Mouse (Mus musculus) CH12.LX (cell line): ENCODE data around the gene Itpr1. TPM values are rescaled to one million over a fixed set of nuclear protein-coding genes. Genes with fewer than 3 reads are reported as not detected.

Experiments used
- DNase-seq: peaks from one replicate; pipeline ENCODE4 v3.0.0-alpha.2; 2013; ENCODE audit errors: extremely low read depth
- H3K27ac ChIP-seq: 2 replicates; pipeline ENCODE4 v1.5.1; 2012; ENCODE audit warnings: low read depth, mild to moderate bottlenecking, control low read depth, moderate library complexity; ENCODE audit not compliant: insufficient read depth
- H3K27me3 ChIP-seq: replicated peaks from 2 replicates; pipeline ENCODE3; 2012; ENCODE audit warnings: inconsistent platforms
- H3K36me3 ChIP-seq, 2 experiments: replicated peaks in 1 of 2; 2 replicates each; pipeline versions ENCODE3 to v1.6.1; 2012; ENCODE audit warnings: inconsistent platforms in 1 of 2, low read length in 1 of 2, mild to moderate bottlenecking in 1 of 2, mixed read lengths in 1 of 2, moderate library complexity in 1 of 2; ENCODE audit not compliant: control insufficient read depth in 1 of 2, insufficient read depth in 1 of 2
- H3K4me1 ChIP-seq, 2 experiments: 2 replicates each; pipeline ENCODE4 v1.6.1; 2012; ENCODE audit warnings: inconsistent platforms in 1 of 2, moderate library complexity in 1 of 2; ENCODE audit not compliant: insufficient read depth in 2 of 2, control insufficient read depth in 1 of 2
- H3K4me2 ChIP-seq: 2 replicates; pipeline ENCODE4 v1.6.1; 2012; ENCODE audit warnings: low read depth, mild to moderate bottlenecking, control low read depth; ENCODE audit not compliant: poor library complexity, insufficient read depth, severe bottlenecking
- H3K4me3 ChIP-seq, 3 experiments: fragments of 150-350 bp in 1 of 3; sonication (generic) in 1 of 3; replicated peaks in 1 of 3; 2 replicates each; pipeline versions ENCODE3 to v1.5.1; 2011 to 2012; ENCODE audit warnings: low read depth in 2 of 3, low read length in 2 of 3, mild to moderate bottlenecking in 2 of 3, moderate library complexity in 2 of 3, control low read depth in 1 of 3, improper control_type of control experiment in 1 of 3, inconsistent platforms in 1 of 3, mixed read lengths in 1 of 3; ENCODE audit not compliant: poor library complexity in 1 of 3
- H3K79me2 ChIP-seq: replicated peaks from 2 replicates; pipeline ENCODE4 v1.6.1; 2012; ENCODE audit warnings: mild to moderate bottlenecking, moderate library complexity; ENCODE audit not compliant: control insufficient read depth, poor library complexity, insufficient read depth, severe bottlenecking; ENCODE audit errors: extremely low read depth
- H3K9ac ChIP-seq: 2 replicates; pipeline ENCODE4 v1.6.1; 2012; ENCODE audit warnings: low read depth, mild to moderate bottlenecking, control low read depth, moderate library complexity; ENCODE audit not compliant: insufficient read depth
- H3K9me3 ChIP-seq: replicated peaks from 2 replicates; pipeline ENCODE3; 2012; ENCODE audit warnings: low read length, inconsistent platforms, mixed read lengths
- CHD1 ChIP-seq: IDR thresholded peaks from 2 replicates; pipeline ENCODE4 v1.6.1; 2012; ENCODE audit warnings: low read depth, low read length, improper control_type of control experiment, inconsistent platforms
- IRF4 ChIP-seq: IDR thresholded peaks from 2 replicates; pipeline ENCODE4 v1.6.1; 2014; ENCODE audit warnings: low read depth, mild to moderate bottlenecking, inconsistent platforms, low read length, improper control_type of control experiment
- JUND ChIP-seq: conservative IDR thresholded peaks from 2 replicates; pipeline ENCODE4 v1.6.1; 2011; ENCODE audit warnings: low read depth, low read length, improper control_type of control experiment
- MAZ ChIP-seq: IDR thresholded peaks from 2 replicates; pipeline ENCODE4 v1.6.1; 2012; ENCODE audit warnings: low read depth, mild to moderate bottlenecking, inconsistent platforms, low read length, improper control_type of control experiment, moderate library complexity
- MXI1 ChIP-seq: IDR thresholded peaks from 2 replicates; pipeline ENCODE4 v1.6.1; 2011; ENCODE audit warnings: mild to moderate bottlenecking, low read depth, low read length, improper control_type of control experiment
- PAX5 ChIP-seq: IDR thresholded peaks from 2 replicates; pipeline ENCODE4 v1.6.1; 2012; ENCODE audit warnings: low read length, inconsistent platforms, mixed read lengths
- RAD21 ChIP-seq: IDR thresholded peaks from 2 replicates; pipeline ENCODE4 v1.6.1; 2011; ENCODE audit warnings: low read depth, mild to moderate bottlenecking, low read length, improper control_type of control experiment, moderate library complexity
- SMC3 ChIP-seq: IDR thresholded peaks from 2 replicates; pipeline ENCODE4 v1.6.1; 2011; ENCODE audit warnings: low read depth, low read length, improper control_type of control experiment
- UBTF ChIP-seq: IDR thresholded peaks from 2 replicates; pipeline ENCODE4 v1.6.1; 2012; ENCODE audit warnings: low read depth, mild to moderate bottlenecking, inconsistent platforms, low read length, improper control_type of control experiment, moderate library complexity
- USF2 ChIP-seq: conservative IDR thresholded peaks from 2 replicates; pipeline ENCODE4 v1.6.1; 2011; ENCODE audit warnings: low read depth, low read length, improper control_type of control experiment
- ZC3H11A ChIP-seq: IDR thresholded peaks from 2 replicates; pipeline ENCODE4 v1.6.1; 2012; ENCODE audit warnings: low read depth, mild to moderate bottlenecking, inconsistent platforms, low read length, improper control_type of control experiment
- ZMIZ1 ChIP-seq: IDR thresholded peaks from 2 replicates; pipeline ENCODE4 v1.6.1; 2012; ENCODE audit warnings: low read depth, mild to moderate bottlenecking, inconsistent platforms, low read length, improper control_type of control experiment
- dilution Hi-C: fragments of 300-500 bp; cut with MboI; formaldehyde crosslinking; loops from 2 replicates; pipeline ENCODE4 v1.14.3; 2020; ENCODE audit warnings: low sequenced_read_pairs; ENCODE audit not compliant: extremely low pct_unique_long_range_greater_than_20kb, extremely low pct_ligation_motif_present
- in situ Hi-C: fragments of 300-500 bp; cut with MboI; formaldehyde crosslinking; loops from 3 replicates; pipeline ENCODE4 v1.14.3; 2019; ENCODE audit warnings: low sequenced_read_pairs, low pct_ligation_motif_present, low pct_unique_long_range_greater_than_20kb, mixed read lengths
- polyA plus RNA-seq: library from polyadenylated mRNA; unstranded; fragments of >175 nt; gene quantifications from 2 replicates; pipeline ENCODE4 v1.2.1, GENCODE M21; 2012; ENCODE audit warnings: low read depth; ENCODE audit not compliant: insufficient read length
- total RNA-seq, 2 experiments: library from RNA; depleted of rRNA; stranded (reverse); fragments of 300-350 nt in 1 of 2; fragments of >200 nt in 1 of 2; gene quantifications; 2 replicates each; pipeline ENCODE4 v1.2.3; 2012 to 2014

Gene Itpr1
- total and polyA plus RNA-seq, 3 experiments, result 42.8 to 73.1 (median 53.4) TPM

DNA sequence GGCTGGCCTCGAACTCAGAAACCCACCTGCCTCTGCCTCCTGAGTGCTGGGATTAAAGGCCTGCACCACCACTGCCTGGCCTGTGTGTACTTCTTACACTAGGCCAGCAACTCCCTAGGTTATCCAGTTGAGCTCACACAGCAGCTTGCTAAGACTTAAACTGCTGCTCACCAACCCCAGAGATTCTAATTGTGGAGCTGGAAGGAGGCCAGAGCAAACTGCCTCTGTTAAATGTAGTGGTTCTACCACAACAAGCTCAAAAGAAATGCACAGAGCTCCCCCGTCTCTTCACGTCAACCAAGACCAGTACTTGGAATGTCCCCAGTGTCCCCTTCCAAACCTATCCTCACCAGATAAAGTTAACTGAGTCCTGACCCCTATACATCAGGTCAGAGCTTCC is 38.7 kb upstream of the Itpr1 start:
- H3K36me3 ChIP-seq, result peaks cover 33 to 64% of the 10 kb centered on the region in 2 experiments
- no peak overlapping the region for H3K4me2 ChIP-seq
- H3K9me3 ChIP-seq, result peaks cover 3% of the 10 kb centered on the region
- H3K27me3 ChIP-seq, result no peaks in the 10 kb centered on the region
- no peak for DNase-seq
- H3K4me3 ChIP-seq, result no peak overlapping the region
- TF ChIP-seq MXI1 (no peak), USF2 (no peak), CHD1 (no peak), MAZ (no peak), ZC3H11A (no peak), JUND (no peak), UBTF (no peak), IRF4 (no peak), PAX5 (no peak), RAD21 (no peak), SMC3 (no peak), ZMIZ1 (no peak)
- H3K79me2 ChIP-seq, result 0 out of 2 replicates have a peak, but pooled peaks cover 2% of the 10 kb centered on the region
- dilution Hi-C loops, result no loop called here
- H3K9ac ChIP-seq, result no peak overlapping the region
- in situ Hi-C loops, result no loop called here
- H3K4me1 ChIP-seq, result peaks cover 0 to 7% of the 10 kb centered on the region in 2 experiments; a peak in 3 of 4 replicates
- no peak overlapping the region for H3K27ac ChIP-seq

DNA sequence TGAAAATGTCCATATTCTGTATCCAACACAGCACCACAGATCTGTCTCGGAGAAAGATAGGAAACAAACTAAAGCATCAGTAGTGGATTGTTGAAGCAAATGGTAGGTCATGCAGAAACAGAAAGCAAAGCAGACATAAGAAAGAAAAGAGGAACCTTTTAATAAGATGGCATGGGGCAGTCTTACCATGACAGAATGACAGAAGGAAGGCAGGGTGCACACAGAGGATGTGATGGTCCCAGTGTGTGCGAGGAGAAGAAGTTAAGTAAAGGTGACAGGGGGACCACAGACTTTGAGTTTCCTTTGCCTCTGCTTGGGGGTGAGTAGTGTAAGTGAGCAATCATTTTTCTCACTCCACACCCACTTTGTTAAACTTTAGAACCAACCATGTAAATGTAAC is 33.8 kb upstream of the Itpr1 start:
- in situ Hi-C loops, result no loop called here
- no peak for DNase-seq
- Histone ChIP-seq H3K4me2 (no peak overlapping the region), H3K4me1 (peaks cover 0 to 9% of the 10 kb centered on the region in 2 experiments; a peak in 3 of 4 replicates), H3K9ac (no peak overlapping the region), H3K27me3 (no peaks in the 10 kb centered on the region), H3K4me3 (no peak overlapping the region), H3K27ac (no peak overlapping the region), H3K9me3 (no peaks in the 10 kb centered on the region), H3K79me2 (0 out of 2 replicates have a peak, but pooled peaks cover 4% of the 10 kb centered on the region), H3K36me3 (peaks cover 15 to 39% of the 10 kb centered on the region in 2 experiments)
- dilution Hi-C loops, result no loop called here
- TF ChIP-seq RAD21 (no peak), PAX5 (no peak)
